Mouse (Mus musculus) bone marrow macrophage, adult 2 months (primary cell): ENCODE data around the gene Hs6st2.

Source experiments
- CTCF ChIP-seq: IDR thresholded peaks from 2 replicates; pipeline ENCODE4 v1.5.1; 2012; ENCODE audit warnings: low read depth, mild to moderate bottlenecking, low read length, moderate library complexity
- POLR2A ChIP-seq: IDR thresholded peaks from 2 replicates; pipeline ENCODE4 v1.6.1; 2012; ENCODE audit warnings: mild to moderate bottlenecking, low read depth, low read length, borderline replicate concordance

DNA sequence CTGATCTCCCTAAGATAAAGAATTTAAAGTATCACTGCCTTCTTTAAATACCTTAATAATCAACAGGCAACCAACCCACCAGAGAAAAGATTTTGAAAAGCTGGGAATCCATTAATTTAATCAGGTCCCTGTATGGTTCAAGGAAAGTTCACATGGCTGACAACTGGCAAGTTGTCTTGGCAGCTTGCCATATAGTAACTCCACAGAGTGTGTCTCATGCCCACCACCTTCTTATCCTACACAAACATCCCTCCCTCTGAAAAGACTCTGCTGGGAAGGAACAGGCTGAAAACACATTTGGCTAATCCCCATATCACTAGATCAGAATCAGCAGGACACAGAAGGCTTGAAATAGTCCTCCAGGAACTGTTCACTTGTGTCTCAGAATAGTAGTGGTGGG, 193.3 kb downstream of the Hs6st2 start:
- TF ChIP-seq POLR2A: no peak
- TF ChIP-seq CTCF: no peak
